Mouse (Mus musculus): ENCODE measurements at regions not wholly inside any gene's neighbourhood (a gene's known extent, or its start where the extent isn't known, plus 50 kb on each side); places are given as distances from the start of the nearest gene placed in this dataset.

DNA sequence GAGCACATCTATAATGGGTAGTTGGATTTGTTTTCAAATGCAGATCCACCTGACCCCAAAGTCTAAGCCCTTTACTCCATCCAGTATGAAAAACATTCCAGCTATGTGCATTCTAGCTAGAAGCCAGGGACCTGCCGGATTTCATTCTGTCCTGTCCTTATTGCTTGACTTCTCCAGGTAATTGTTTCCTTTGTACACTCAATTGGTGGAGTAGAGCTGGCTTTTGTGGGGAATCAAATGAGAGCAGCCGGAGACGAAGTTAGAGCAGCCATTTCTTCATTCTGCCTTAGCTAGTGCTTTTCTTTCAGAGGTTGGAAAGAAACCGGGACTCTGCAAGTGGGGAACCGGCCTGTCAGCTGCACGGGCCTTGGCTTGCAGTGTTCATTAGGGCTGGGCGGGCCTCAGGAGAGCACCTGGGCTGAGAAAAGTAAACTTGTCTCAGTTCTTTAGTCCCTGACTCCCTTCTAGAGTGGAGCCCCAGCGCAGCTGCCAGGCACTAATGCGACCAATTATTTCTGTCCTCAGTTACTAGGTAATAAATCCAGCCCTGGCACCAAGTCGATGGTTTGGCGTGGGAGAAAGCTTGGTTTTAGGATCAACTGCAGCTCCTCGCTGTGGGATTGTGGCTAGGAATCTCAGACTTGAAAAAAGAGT lies 81.1 kb upstream of the Fggy start:
- DNase-seq (ENCODE audit: low spot score), result no peak

DNA sequence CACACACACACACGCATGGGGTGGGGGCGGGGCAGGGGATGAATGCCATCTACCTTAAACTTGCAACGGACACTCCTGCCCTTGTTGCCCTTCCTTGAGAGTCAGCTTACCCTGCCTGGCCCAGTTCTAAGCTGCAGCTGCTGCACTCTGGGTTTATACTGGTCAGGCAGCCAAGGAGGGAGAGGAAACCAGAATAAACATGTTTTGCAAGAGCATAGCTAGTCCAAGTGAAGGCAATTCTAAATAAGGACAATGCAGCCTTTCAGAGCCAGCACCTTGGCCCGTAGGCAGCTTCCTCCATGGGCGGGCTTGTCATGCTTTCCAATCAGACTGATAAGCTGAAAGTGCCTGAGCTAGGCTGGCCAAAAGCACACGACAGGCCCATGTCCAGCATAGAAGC lies 73.7 kb upstream of the Fggy start:
- no peak for DNase-seq (ENCODE audit: low spot score)

DNA sequence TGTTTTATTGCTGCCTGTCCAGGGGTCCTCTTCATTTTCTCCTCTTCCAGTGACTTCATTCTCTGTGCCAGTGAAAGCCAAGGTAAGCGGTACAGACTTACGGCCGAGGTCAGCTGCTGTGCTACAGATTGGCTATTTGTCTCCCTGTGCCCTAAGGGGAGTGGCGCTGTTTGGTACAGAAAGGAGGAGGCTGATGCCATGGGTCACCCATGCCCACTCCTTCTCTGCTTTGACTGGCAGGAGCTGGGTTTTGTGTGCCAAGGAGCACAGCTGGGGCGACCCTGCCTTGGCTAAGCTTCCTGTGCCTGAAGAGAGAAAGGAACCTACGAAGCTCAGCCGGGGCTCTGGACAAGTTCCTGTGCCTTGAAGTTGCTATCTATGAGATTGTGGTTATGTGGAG lies 70.0 kb upstream of the Fggy start:
- peak; percentile 4 for DNase-seq (ENCODE audit: low spot score)

DNA sequence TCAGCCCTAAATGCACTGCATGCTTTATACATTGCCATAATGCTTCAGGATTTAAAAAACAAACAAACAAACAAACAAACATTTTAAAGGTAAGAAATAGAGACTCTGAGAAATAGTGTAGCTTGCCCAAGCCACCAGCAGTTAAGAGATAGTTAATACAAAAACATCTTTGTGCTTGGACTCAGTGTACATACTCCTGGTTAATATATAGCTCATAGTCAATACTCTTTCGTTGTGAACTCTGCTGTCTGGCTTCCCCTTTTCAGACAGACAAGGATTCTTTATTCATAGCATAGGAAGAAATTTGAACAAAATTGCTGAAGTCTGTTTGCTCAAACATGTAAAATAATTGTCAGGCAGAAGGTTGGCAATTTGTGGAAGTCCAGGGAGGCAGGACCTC lies 69.3 kb upstream of the Fggy start:
- DNase-seq (ENCODE audit: low spot score), result no peak

DNA sequence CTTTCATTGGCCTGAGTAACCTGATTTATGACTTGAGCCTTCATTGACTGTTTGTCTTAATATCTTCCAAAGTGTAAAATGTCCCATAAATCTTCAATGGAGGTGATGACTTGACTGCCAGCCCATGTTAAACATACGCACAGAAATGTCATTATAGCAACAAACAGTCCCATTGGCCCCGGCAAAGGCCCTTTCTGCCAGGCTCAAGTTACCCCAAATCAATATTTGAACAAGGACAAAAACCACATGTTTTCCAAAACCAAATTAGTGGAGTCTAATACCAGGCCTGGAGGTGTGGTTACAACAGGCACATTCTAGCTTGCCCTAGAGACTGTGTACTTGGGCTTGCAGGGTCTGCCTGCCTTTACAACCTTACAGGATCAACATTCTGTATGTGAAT lies 68.2 kb upstream of the Fggy start:
- no peak for DNase-seq (ENCODE audit: low spot score)

DNA sequence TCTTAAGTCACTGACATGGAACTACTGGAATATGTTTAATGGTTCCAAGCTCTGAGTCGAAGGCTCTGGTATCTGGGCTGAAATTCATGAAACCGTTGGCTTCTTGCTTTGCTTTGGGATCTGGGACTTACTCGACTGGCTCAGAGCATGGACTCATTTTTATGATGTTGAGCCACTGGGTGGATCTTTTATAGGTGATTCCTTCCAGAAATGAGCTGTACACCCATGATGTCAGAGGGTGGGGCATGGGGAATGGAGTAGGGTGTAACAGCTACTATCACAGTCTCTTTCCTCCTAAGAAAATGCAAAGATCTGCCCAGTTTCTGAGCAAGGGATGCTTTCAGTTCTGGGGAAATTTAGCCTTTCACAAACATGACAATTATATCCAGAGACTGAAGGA lies 57.0 kb upstream of the Fggy start:
- no peak for DNase-seq (ENCODE audit: low spot score)

DNA sequence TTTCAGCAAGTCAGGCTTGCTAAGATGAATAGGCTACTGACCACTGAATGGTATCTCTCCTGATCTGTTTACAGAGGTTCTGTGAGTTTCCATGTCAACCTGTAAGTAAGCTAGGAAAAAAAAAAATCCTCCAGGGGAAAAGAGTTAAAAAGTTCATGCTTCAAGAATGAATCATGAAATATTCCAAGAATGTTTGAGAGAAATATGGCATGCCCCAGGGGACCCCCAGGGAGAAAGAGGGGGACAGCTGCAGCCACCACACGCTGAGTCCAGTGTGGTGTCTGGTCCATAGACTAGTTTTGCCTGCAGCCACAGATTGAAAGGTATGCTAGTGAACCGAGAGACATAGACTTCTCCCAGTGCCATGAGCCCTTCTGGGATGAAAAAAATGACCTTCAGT lies 56.1 kb upstream of the Fggy start:
- no peak for DNase-seq (ENCODE audit: low spot score)

DNA sequence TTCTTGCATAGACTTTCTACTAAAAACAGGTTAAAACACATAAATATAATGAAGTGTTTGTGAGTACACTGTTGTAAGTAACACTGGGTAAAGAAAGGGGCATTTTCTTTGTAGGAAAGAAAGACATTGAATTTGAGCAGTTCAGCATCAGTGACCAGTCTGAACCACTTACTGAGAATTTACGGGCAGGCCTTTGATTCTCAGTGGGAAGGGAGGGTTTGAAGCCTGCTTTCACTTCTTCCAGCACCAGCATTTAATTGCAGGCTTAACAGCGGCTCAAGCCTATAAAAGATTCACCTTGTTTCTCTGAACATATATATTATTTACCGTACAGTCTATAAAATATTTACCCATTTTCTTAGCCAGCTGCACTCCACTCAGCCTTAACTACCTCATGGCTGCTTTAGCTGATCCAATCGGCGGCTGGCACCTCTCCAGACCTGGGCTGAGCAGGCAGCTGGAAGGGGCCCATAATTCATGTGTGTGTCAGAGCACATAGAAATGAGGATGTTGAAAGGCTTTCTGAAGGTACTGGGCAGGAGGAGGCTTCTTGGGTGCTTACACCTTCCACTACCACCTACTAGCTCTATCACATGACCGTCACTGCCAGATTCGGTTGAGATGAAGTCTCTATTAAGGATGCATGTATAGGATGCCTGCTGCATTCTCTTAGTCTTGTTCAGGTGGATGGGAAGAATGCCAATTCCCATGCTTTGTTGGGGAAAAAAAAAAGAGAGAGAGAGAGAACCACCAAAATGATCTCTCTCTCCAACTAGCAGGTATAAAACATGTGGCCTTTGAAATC lies 50.0 kb upstream of the Fggy start:
- no peak for DNase-seq (ENCODE audit: low spot score)

Measured in thymus, postnatal 0 days (tissue).